Mouse (Mus musculus): ENCODE results near the gene Loxl4.

Loxl4 gene

DNA sequence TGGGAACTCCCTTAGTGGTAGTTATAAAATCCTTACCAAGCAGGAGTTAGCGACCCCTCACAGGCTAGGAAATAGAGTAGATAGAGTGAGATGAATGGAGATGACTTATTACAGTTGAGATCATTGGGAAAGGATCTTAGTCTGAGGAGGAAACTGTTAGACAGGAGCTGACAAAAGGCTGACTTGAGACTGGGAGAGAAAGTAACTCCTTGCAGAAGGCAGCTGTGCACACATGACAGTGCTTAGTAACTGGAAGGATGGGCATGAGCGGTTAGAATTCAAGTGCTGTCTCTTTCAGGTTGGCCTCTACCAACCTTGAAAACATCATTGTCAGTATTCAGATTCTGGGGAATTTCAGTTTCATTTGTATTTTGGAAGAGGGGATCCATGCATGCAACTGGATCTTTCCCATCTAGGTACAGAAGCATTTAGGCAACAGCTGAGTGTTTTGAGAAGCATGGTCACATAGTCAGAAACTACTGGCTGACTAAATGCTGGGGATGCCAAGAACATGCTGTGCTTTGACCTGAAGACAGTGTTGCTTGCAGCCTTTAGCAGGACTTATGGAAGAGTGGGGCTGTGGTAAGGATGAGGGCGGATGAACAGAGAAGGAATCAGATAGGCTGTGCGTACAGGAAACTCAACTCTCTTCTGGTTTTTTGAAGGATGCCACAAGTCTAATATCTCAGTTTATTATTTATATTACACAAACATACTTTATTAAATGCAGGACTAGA lies 46.2 kb downstream of the Loxl4 start:
- no peak for ATAC-seq (ENCODE audit: low TSS enrichment)

DNA sequence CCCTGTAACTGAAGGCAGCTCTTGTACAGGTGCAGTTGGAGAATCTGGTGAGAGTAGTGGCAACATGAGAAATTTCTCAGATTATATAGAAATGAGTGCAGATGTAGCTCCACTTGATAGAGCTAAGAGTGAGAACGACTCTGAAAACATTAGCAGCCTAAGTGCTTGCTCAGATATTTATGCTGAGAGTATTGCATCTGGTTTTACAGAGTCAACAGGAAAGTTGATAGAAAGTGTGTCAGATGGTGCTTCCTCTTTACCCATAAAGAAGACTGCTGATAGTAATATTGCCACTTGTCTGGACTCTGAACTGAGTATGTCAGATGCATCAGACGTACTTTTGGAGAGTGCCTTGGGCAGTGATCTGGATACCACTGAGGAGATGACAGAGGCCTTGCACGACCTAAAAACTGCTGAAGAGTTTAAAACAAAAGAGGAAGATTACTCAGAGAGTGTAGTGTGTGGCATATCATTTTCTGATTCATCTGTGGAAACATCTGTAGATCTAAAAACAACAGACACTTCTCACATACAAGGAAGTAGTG lies 48.8 kb downstream of the Loxl4 start:
- no peak for ATAC-seq (ENCODE audit: low TSS enrichment)

DNA sequence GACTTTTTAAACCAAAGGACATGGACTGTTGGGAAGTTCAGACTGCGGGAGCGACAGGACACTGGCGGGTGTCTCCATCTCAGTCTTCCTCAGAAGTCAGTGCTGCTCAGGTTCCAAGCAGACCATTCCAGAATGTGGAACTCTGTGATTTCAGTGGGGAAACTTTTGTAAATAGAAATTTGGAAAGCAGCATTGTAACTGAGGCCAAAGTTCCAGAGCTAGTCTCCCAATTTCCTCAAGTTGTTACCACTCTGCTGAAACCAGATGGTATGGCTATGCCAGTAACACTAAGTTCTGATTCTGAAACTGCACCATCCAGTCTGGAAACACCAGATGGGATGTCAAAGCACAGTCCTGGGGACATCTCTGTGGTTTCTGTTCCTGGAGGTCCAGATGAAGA lies 49.6 kb downstream of the Loxl4 start:
- no peak for ATAC-seq (ENCODE audit: low TSS enrichment)

DNA sequence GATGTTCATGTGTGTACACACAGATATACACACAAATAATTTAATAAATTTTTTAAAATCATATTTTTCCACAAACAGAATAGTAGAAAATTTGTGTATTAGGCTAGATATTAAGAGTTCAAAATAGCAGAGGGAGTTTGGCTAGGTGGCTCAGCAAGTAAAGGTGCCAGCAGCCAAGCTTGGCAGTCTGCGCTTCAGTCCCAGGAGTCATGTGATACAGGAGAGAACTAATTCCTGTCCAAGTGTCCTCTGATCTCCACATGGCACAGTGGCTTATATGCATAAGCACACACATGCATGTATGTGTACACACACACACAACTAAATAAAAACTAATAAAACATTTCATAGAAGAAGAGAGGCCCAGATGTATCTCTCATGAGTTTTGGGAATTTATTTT lies 50.6 kb downstream of the Loxl4 start:
- ATAC-seq (ENCODE audit: low TSS enrichment), result no peak

DNA sequence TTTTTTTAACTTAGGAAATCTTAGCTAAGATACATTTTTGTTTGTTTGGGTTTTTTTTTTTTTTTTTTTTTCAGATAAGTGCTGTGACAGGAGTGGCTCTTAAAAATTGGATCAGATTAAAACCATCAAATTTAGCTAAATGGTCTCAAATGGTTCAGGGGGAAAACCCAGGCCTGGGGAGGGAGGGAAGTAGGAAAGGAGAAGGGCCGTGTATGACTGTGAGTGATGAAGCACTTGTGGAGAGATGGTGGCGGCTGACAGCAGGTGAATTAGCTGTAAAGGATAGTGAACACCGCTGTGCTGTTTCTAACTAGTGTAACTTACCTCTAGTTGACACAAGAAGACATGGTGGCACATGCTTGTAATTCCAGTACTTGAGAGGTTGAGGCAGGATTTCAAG lies 53.9 kb downstream of the Loxl4 start:
- ATAC-seq (ENCODE audit: low TSS enrichment), result no peak

Data from frontal cortex, adult (tissue).